21 mouse cellular contexts compared by ENCODE assay signal in genomic region chr12:33267965-33268364, GRCm38 (mm10).
DNase-seq lines count a peak whose midpoint lies in the region; ATAC-seq and TF ChIP-seq lines count a peak whose summit lies in the region.
"Had no signal": no experiment of that assay in that cellular context is flagged by ENCODE, and none has a peak within 500 bp of the region (broad histone marks: within the 10 kb centered on the region; RNA-seq: fewer than 3 reads in every experiment).

No protein-coding gene starts in this region.

- H3K36me3 ChIP-seq in embryonic facial prominence, embryonic 13.5 days = no peaks in the 10 kb centered on the region
- 0 out of 2 replicates have a peak, but pooled peaks cover 3% of the 10 kb centered on the region for H3K36me3 ChIP-seq in embryonic facial prominence, embryonic 10.5 days (replicated peaks)
- no peaks in the 10 kb centered on the region for H3K36me3 ChIP-seq in hindbrain, postnatal 0 days (ENCODE audit: insufficient read depth, low read length)
- H3K36me3 ChIP-seq in hindbrain, embryonic 16.5 days (ENCODE audit: control insufficient read depth, insufficient read depth, low read length) = no peaks in the 10 kb centered on the region
- H3K36me3 ChIP-seq in stomach, embryonic 16.5 days (ENCODE audit: control insufficient read depth, insufficient read depth, low read length) = no peaks in the 10 kb centered on the region
- H3K36me3 ChIP-seq in neural tube, embryonic 15.5 days = no peaks in the 10 kb centered on the region
- H3K36me3 ChIP-seq: neural tube, embryonic 12.5 days had no signal

- no peak for TF ChIP-seq CTCF in hindbrain, postnatal 0 days (IDR thresholded peaks at IDR 0.05; ENCODE audit: low read depth)

- no peak overlapping the region for H3K4me2 ChIP-seq in embryonic facial prominence, embryonic 13.5 days
- H3K4me2 ChIP-seq in hindbrain, postnatal 0 days (ENCODE audit: low read depth, low read length) = no peak overlapping the region
- H3K4me2 ChIP-seq in hindbrain, embryonic 16.5 days (ENCODE audit: low read length) = no peak overlapping the region
- H3K4me2 ChIP-seq in stomach, embryonic 16.5 days (ENCODE audit: low read depth, low read length) = no peak overlapping the region
- no peak overlapping the region for H3K4me2 ChIP-seq in neural tube, embryonic 15.5 days
- H3K4me2 ChIP-seq: midbrain, embryonic 11.5 days; neural tube, embryonic 12.5 days had no signal

- no peak for ATAC-seq in embryonic facial prominence, embryonic 13.5 days (ENCODE audit: insufficient number of reproducible peaks, insufficient read depth, low FRiP score, low TSS enrichment, low read depth)
- peak; percentile 72 for ATAC-seq in hindbrain, postnatal 0 days
- no peak for ATAC-seq in hindbrain, embryonic 16.5 days
- ATAC-seq in stomach, embryonic 16.5 days (ENCODE audit: insufficient read depth, low FRiP score) = 0 out of 2 replicates have a peak, but pooled peaks have one; percentile 29
- ATAC-seq in neural tube, embryonic 15.5 days (ENCODE audit: low FRiP score) = no peak
- ATAC-seq: forebrain, embryonic 14.5 days; liver, postnatal 0 days had no signal

- 0 out of 2 replicates have a peak overlapping the region, but pooled peaks have one; percentile 4 for H3K27ac ChIP-seq in embryonic facial prominence, embryonic 13.5 days
- no peak overlapping the region for H3K27ac ChIP-seq in embryonic facial prominence, embryonic 10.5 days (replicated peaks)
- 0 out of 2 replicates have a peak overlapping the region, but pooled peaks have one; percentile 16 for H3K27ac ChIP-seq in hindbrain, postnatal 0 days
- H3K27ac ChIP-seq in hindbrain, embryonic 16.5 days (ENCODE audit: low read depth, low read length) = no peak overlapping the region
- peak overlapping the region; percentile 64; the same call in 1 of the 2 replicates for H3K27ac ChIP-seq in stomach, embryonic 16.5 days (ENCODE audit: low read length)
- no peak overlapping the region for H3K27ac ChIP-seq in neural tube, embryonic 15.5 days (replicated peaks)
- H3K27ac ChIP-seq: heart, adult 2 months; macrophage; neural tube, embryonic 12.5 days had no signal

- DNase-seq in embryonic facial prominence, embryonic 10.5 days (ENCODE audit: low spot score) = no peak
- peak; percentile 63 for DNase-seq in hindbrain, postnatal 0 days (ENCODE audit: low spot score)
- peak; percentile 31 for DNase-seq in lung, postnatal 10 days
- no peak for DNase-seq in lung, postnatal 4 days
- DNase-seq: adrenal gland, postnatal 14 days; cerebellum, adult 11 months; cerebellum, postnatal 36 days; heart, adult 2 months; heart, postnatal 4 days; liver, postnatal 0 days; thymus, adult 18-20 months; thymus, postnatal 4 days had no signal

- WGBS in embryonic facial prominence, embryonic 13.5 days = 56% methylated on average over 4 of the region's 4 CpGs
- 77% methylated on average over 4 of the region's 4 CpGs for WGBS in embryonic facial prominence, embryonic 10.5 days
- WGBS in hindbrain, postnatal 0 days = 46% methylated on average over 4 of the region's 4 CpGs
- WGBS in hindbrain, embryonic 16.5 days = 55% methylated on average over 4 of the region's 4 CpGs
- 50% methylated on average over 4 of the region's 4 CpGs for WGBS in stomach, embryonic 16.5 days
- 64% methylated on average over 4 of the region's 4 CpGs for WGBS in neural tube, embryonic 15.5 days

- H3K27me3 ChIP-seq in embryonic facial prominence, embryonic 13.5 days = no peaks in the 10 kb centered on the region
- H3K27me3 ChIP-seq in embryonic facial prominence, embryonic 10.5 days (replicated peaks; ENCODE audit: low read depth, poor library complexity, severe bottlenecking) = no peaks in the 10 kb centered on the region
- H3K27me3 ChIP-seq in hindbrain, postnatal 0 days (ENCODE audit: insufficient read depth, low read length) = no peaks in the 10 kb centered on the region
- H3K27me3 ChIP-seq in hindbrain, embryonic 16.5 days (replicated peaks; ENCODE audit: control insufficient read depth, insufficient read depth, low read length) = no peaks in the 10 kb centered on the region
- no peaks in the 10 kb centered on the region for H3K27me3 ChIP-seq in stomach, embryonic 16.5 days (ENCODE audit: control insufficient read depth, insufficient read depth, low read length)
- H3K27me3 ChIP-seq in neural tube, embryonic 15.5 days (replicated peaks) = no peaks in the 10 kb centered on the region
- H3K27me3 ChIP-seq: neural tube, embryonic 12.5 days had no signal

- H3K4me3 ChIP-seq in embryonic facial prominence, embryonic 13.5 days = no peak overlapping the region
- H3K4me3 ChIP-seq in embryonic facial prominence, embryonic 10.5 days = no peak overlapping the region
- H3K4me3 ChIP-seq in hindbrain, postnatal 0 days (ENCODE audit: low read length) = no peak overlapping the region
- H3K4me3 ChIP-seq in hindbrain, embryonic 16.5 days (ENCODE audit: low read length) = no peak overlapping the region
- no peak overlapping the region for H3K4me3 ChIP-seq in stomach, embryonic 16.5 days (replicated peaks; ENCODE audit: low read length)
- no peak overlapping the region for H3K4me3 ChIP-seq in neural tube, embryonic 15.5 days (replicated peaks)
- H3K4me3 ChIP-seq: erythroblast, embryonic 14.5 days; heart, adult 2 months; neural tube, embryonic 12.5 days had no signal

- H3K4me1 ChIP-seq in embryonic facial prominence, embryonic 13.5 days = peaks cover 7% of the 10 kb centered on the region; the same call in 1 of the 2 replicates
- no peaks in the 10 kb centered on the region for H3K4me1 ChIP-seq in embryonic facial prominence, embryonic 10.5 days
- no peaks in the 10 kb centered on the region for H3K4me1 ChIP-seq in hindbrain, postnatal 0 days (ENCODE audit: insufficient read depth, low read length)
- peaks cover 6% of the 10 kb centered on the region; the same call in 1 of the 2 replicates for H3K4me1 ChIP-seq in hindbrain, embryonic 16.5 days (ENCODE audit: control insufficient read depth, insufficient read depth, low read depth, low read length)
- 0 out of 2 replicates have a peak, but pooled peaks cover 5% of the 10 kb centered on the region for H3K4me1 ChIP-seq in stomach, embryonic 16.5 days (ENCODE audit: control insufficient read depth, insufficient read depth, low read length)
- peaks cover 6% of the 10 kb centered on the region; the same call in 1 of the 2 replicates for H3K4me1 ChIP-seq in neural tube, embryonic 15.5 days
- H3K4me1 ChIP-seq: neural tube, embryonic 12.5 days had no signal

- H3K9me3 ChIP-seq in embryonic facial prominence, embryonic 13.5 days = no peaks in the 10 kb centered on the region
- no peaks in the 10 kb centered on the region for H3K9me3 ChIP-seq in embryonic facial prominence, embryonic 10.5 days
- H3K9me3 ChIP-seq in hindbrain, postnatal 0 days (ENCODE audit: low read length) = no peaks in the 10 kb centered on the region
- no peaks in the 10 kb centered on the region for H3K9me3 ChIP-seq in hindbrain, embryonic 16.5 days (ENCODE audit: control insufficient read depth, low read length)
- no peaks in the 10 kb centered on the region for H3K9me3 ChIP-seq in stomach, embryonic 16.5 days (replicated peaks; ENCODE audit: control insufficient read depth, low read length)
- H3K9me3 ChIP-seq in neural tube, embryonic 15.5 days (replicated peaks) = no peaks in the 10 kb centered on the region
- H3K9me3 ChIP-seq: neural tube, embryonic 12.5 days had no signal

- H3K9ac ChIP-seq in embryonic facial prominence, embryonic 13.5 days = no peak overlapping the region
- no peak overlapping the region for H3K9ac ChIP-seq in hindbrain, postnatal 0 days (replicated peaks; ENCODE audit: low read length)
- no peak overlapping the region for H3K9ac ChIP-seq in hindbrain, embryonic 16.5 days (ENCODE audit: low read depth, low read length)
- H3K9ac ChIP-seq in stomach, embryonic 16.5 days (ENCODE audit: low read length) = no peak overlapping the region
- H3K9ac ChIP-seq in neural tube, embryonic 15.5 days (replicated peaks) = no peak overlapping the region
- H3K9ac ChIP-seq: liver, postnatal 0 days; neural tube, embryonic 12.5 days had no signal

Comparison
In these comparisons a context has a peak if more than half of its experiments do, and no peak if none do; other contexts are left out.
1. ATAC-seq: peak in hindbrain, postnatal 0 days (single experiment) and stomach, embryonic 16.5 days (single experiment); none in embryonic facial prominence, embryonic 13.5 days (single experiment), hindbrain, embryonic 16.5 days (single experiment) and neural tube, embryonic 15.5 days (single experiment).
2. H3K27ac ChIP-seq: peak in embryonic facial prominence, embryonic 13.5 days (single experiment), hindbrain, postnatal 0 days (single experiment) and stomach, embryonic 16.5 days (single experiment); none in embryonic facial prominence, embryonic 10.5 days (single experiment), hindbrain, embryonic 16.5 days (single experiment) and neural tube, embryonic 15.5 days (single experiment).
3. DNase-seq: peak in hindbrain, postnatal 0 days (single experiment) and lung, postnatal 10 days (single experiment); none in embryonic facial prominence, embryonic 10.5 days (single experiment) and lung, postnatal 4 days (0 of 2).